Mouse (Mus musculus): Measurements from ENCODE around the gene Hsp90ab1. TPM values are rescaled to one million over a fixed set of nuclear protein-coding genes. Genes with fewer than 3 reads are reported as not detected.

Hsp90ab1 gene
- polyA plus RNA-seq, 1 experiment from 2014 or later: 1,551 TPM

- peak overlapping the region; percentile 100 for H3K4me2 ChIP-seq
- peak overlapping the region; percentile 73 for H3K9ac ChIP-seq
- H3K27me3 ChIP-seq (replicated peaks): no peaks in the 10 kb centered on the region
- peaks cover 66% of the 10 kb centered on the region for H3K4me1 ChIP-seq
- no peaks in the 10 kb centered on the region for H3K36me3 ChIP-seq
- H3K27ac ChIP-seq: peak overlapping the region; percentile 49
- H3K9me3 ChIP-seq: no peaks in the 10 kb centered on the region
- under 1% methylated on average over 57 of the region's 58 CpGs for WGBS
- peak; percentile 53 for ATAC-seq (ENCODE audit: insufficient read depth, low FRiP score, low read depth)
- peak overlapping the region; percentile 62 for H3K4me3 ChIP-seq (replicated peaks)
Measured at GRCm38 (mm10) chr17:45594881-45595735, 22.0 kb upstream of the Hsp90ab1 start.

- no peaks in the 10 kb centered on the region for H3K9me3 ChIP-seq
- peak overlapping the region; percentile 100 for H3K4me2 ChIP-seq
- peaks cover 2% of the 10 kb centered on the region; the same call in 1 of the 2 replicates for H3K36me3 ChIP-seq
- ATAC-seq (ENCODE audit: insufficient read depth, low FRiP score, low read depth): no peak
- no peak overlapping the region for H3K9ac ChIP-seq
- H3K4me3 ChIP-seq (replicated peaks): peak overlapping the region; percentile 62
- peaks cover 59% of the 10 kb centered on the region for H3K4me1 ChIP-seq
- H3K27me3 ChIP-seq (replicated peaks): no peaks in the 10 kb centered on the region
- H3K27ac ChIP-seq: no peak overlapping the region
- 42% methylated on average over 8 of the region's 8 CpGs for WGBS
Measured at GRCm38 (mm10) chr17:45594195-45594594, 21.1 kb upstream of the Hsp90ab1 start.

GRCm38 (mm10) chr17:45593479-45593878 is 20.4 kb upstream of the Hsp90ab1 start:
- 0 out of 2 replicates have a peak overlapping the region, but pooled peaks have one; percentile 62 for H3K4me3 ChIP-seq (replicated peaks)
- peak; percentile 54; the same call in 1 of the 2 replicates for ATAC-seq (ENCODE audit: insufficient read depth, low FRiP score, low read depth)
- no peaks in the 10 kb centered on the region for H3K27me3 ChIP-seq (replicated peaks)
- H3K36me3 ChIP-seq: peaks cover 6% of the 10 kb centered on the region; the same call in 1 of the 2 replicates
- H3K4me2 ChIP-seq: peak overlapping the region; percentile 100
- peaks cover 57% of the 10 kb centered on the region for H3K4me1 ChIP-seq
- no peaks in the 10 kb centered on the region for H3K9me3 ChIP-seq
- WGBS: 33% methylated on average over 8 of the region's 8 CpGs
- no peak overlapping the region for H3K27ac ChIP-seq
- no peak overlapping the region for H3K9ac ChIP-seq

GRCm38 (mm10) chr17:45592606-45593431 is 19.7 kb upstream of the Hsp90ab1 start:
- Histone ChIP-seq H3K4me2 (peak overlapping the region; percentile 100), H3K9me3 (no peaks in the 10 kb centered on the region), H3K27me3 (replicated peaks) (no peaks in the 10 kb centered on the region), H3K9ac (no peak overlapping the region), H3K4me3 (replicated peaks) (0 out of 2 replicates have a peak overlapping the region, but pooled peaks have one; percentile 3), H3K36me3 (peaks cover 6% of the 10 kb centered on the region; the same call in 1 of the 2 replicates), H3K27ac (peak overlapping the region; percentile 31; the same call in 1 of the 2 replicates), H3K4me1 (peaks cover 57% of the 10 kb centered on the region)
- 42% methylated on average over 8 of the region's 8 CpGs for WGBS
- ATAC-seq (ENCODE audit: insufficient read depth, low FRiP score, low read depth): no peak

GRCm38 (mm10) chr17:45591701-45592605 is 18.9 kb upstream of the Hsp90ab1 start:
- Histone ChIP-seq H3K4me1 (peaks cover 54% of the 10 kb centered on the region), H3K4me3 (replicated peaks) (no peak overlapping the region), H3K4me2 (peak overlapping the region; percentile 100), H3K9me3 (no peaks in the 10 kb centered on the region), H3K27me3 (replicated peaks) (no peaks in the 10 kb centered on the region), H3K27ac (peak overlapping the region; percentile 31; the same call in 1 of the 2 replicates), H3K36me3 (peaks cover 12% of the 10 kb centered on the region; the same call in 1 of the 2 replicates), H3K9ac (no peak overlapping the region)
- ATAC-seq (ENCODE audit: insufficient read depth, low FRiP score, low read depth): no peak
- 51% methylated on average over 16 of the region's 16 CpGs for WGBS

- Histone ChIP-seq H3K4me1 (peaks cover 46% of the 10 kb centered on the region), H3K4me3 (replicated peaks) (no peak overlapping the region), H3K9ac (no peak overlapping the region), H3K27me3 (replicated peaks) (no peaks in the 10 kb centered on the region), H3K27ac (no peak overlapping the region), H3K36me3 (peaks cover 14% of the 10 kb centered on the region; the same call in 1 of the 2 replicates), H3K9me3 (no peaks in the 10 kb centered on the region), H3K4me2 (no peak overlapping the region)
- ATAC-seq (ENCODE audit: insufficient read depth, low FRiP score, low read depth): no peak
- WGBS: 76% methylated on average over 6 of the region's 6 CpGs
Measured at GRCm38 (mm10) chr17:45590410-45590809, 17.3 kb upstream of the Hsp90ab1 start.

- Histone ChIP-seq H3K36me3 (peaks cover 14% of the 10 kb centered on the region; the same call in 1 of the 2 replicates), H3K4me1 (peaks cover 46% of the 10 kb centered on the region), H3K4me2 (no peak overlapping the region), H3K27ac (no peak overlapping the region), H3K9me3 (no peaks in the 10 kb centered on the region), H3K27me3 (replicated peaks) (no peaks in the 10 kb centered on the region), H3K4me3 (replicated peaks) (no peak overlapping the region), H3K9ac (no peak overlapping the region)
- ATAC-seq (ENCODE audit: insufficient read depth, low FRiP score, low read depth): no peak
- 92% methylated on average over 8 of the region's 8 CpGs for WGBS
Measured at GRCm38 (mm10) chr17:45589844-45590243, 16.8 kb upstream of the Hsp90ab1 start.

GRCm38 (mm10) chr17:45589236-45589635 is 16.2 kb upstream of the Hsp90ab1 start:
- Histone ChIP-seq H3K4me1 (peaks cover 46% of the 10 kb centered on the region), H3K36me3 (peaks cover 14% of the 10 kb centered on the region; the same call in 1 of the 2 replicates), H3K4me3 (replicated peaks) (no peak overlapping the region), H3K9ac (no peak overlapping the region), H3K9me3 (no peaks in the 10 kb centered on the region), H3K4me2 (no peak overlapping the region), H3K27ac (no peak overlapping the region), H3K27me3 (replicated peaks) (no peaks in the 10 kb centered on the region)
- no peak for ATAC-seq (ENCODE audit: insufficient read depth, low FRiP score, low read depth)
- 95% methylated on average over 7 of the region's 7 CpGs for WGBS

GRCm38 (mm10) chr17:45588370-45588769 is 15.3 kb upstream of the Hsp90ab1 start:
- ATAC-seq (ENCODE audit: insufficient read depth, low FRiP score, low read depth): no peak
- Histone ChIP-seq H3K4me3 (replicated peaks) (no peak overlapping the region), H3K4me2 (no peak overlapping the region), H3K36me3 (peaks cover 14% of the 10 kb centered on the region; the same call in 1 of the 2 replicates), H3K27me3 (replicated peaks) (no peaks in the 10 kb centered on the region), H3K27ac (no peak overlapping the region), H3K4me1 (peaks cover 40% of the 10 kb centered on the region), H3K9me3 (no peaks in the 10 kb centered on the region), H3K9ac (no peak overlapping the region)
- 90% methylated on average over 7 of the region's 7 CpGs for WGBS

- H3K27me3 ChIP-seq (replicated peaks): no peaks in the 10 kb centered on the region
- H3K36me3 ChIP-seq: peaks cover 14% of the 10 kb centered on the region; the same call in 1 of the 2 replicates
- no peak overlapping the region for H3K4me2 ChIP-seq
- WGBS: over 99% methylated on average over 3 of the region's 3 CpGs
- no peak overlapping the region for H3K9ac ChIP-seq
- H3K4me1 ChIP-seq: peaks cover 26% of the 10 kb centered on the region
- no peak for ATAC-seq (ENCODE audit: insufficient read depth, low FRiP score, low read depth)
- H3K27ac ChIP-seq: no peak overlapping the region
- no peak overlapping the region for H3K4me3 ChIP-seq (replicated peaks)
- no peaks in the 10 kb centered on the region for H3K9me3 ChIP-seq
Measured at GRCm38 (mm10) chr17:45586449-45586837, 13.4 kb upstream of the Hsp90ab1 start.
